Mouse (Mus musculus): ENCODE results near the gene Rbm47. TPM values are rescaled to one million over a fixed set of nuclear protein-coding genes. Genes with fewer than 3 reads are reported as not detected.

The Rbm47 gene
- polyA plus RNA-seq, 1 experiment: 0.05 TPM

- Histone ChIP-seq H3K4me1 (ENCODE audit: control insufficient read depth) (no peaks in the 10 kb centered on the region; the same call in 1 of the 2 replicates), H3K27me3 (ENCODE audit: control insufficient read depth) (no peaks in the 10 kb centered on the region), H3K9me3 (ENCODE audit: control insufficient read depth, low read length) (no peaks in the 10 kb centered on the region), H3K4me3 (replicated peaks) (no peak overlapping the region), H3K36me3 (ENCODE audit: control insufficient read depth) (no peaks in the 10 kb centered on the region)
- TF ChIP-seq GATA1 (IDR thresholded peaks at IDR 0.05; ENCODE audit: low read length): no peak
- no peak for TF ChIP-seq TAL1 (IDR thresholded peaks at IDR 0.05; ENCODE audit: low read length)
Observed at GRCm38 (mm10) chr5:66086952-66087351, 86.0 kb downstream of the Rbm47 start.

- H3K4me3 ChIP-seq (replicated peaks): no peak overlapping the region
- no peaks in the 10 kb centered on the region for H3K27me3 ChIP-seq (ENCODE audit: control insufficient read depth)
- H3K36me3 ChIP-seq (ENCODE audit: control insufficient read depth): no peaks in the 10 kb centered on the region
- no peaks in the 10 kb centered on the region for H3K9me3 ChIP-seq (ENCODE audit: control insufficient read depth, low read length)
- no peak for TF ChIP-seq GATA1 (IDR thresholded peaks at IDR 0.05; ENCODE audit: low read length)
- no peak for TF ChIP-seq TAL1 (IDR thresholded peaks at IDR 0.05; ENCODE audit: low read length)
- H3K4me1 ChIP-seq (ENCODE audit: control insufficient read depth): no peaks in the 10 kb centered on the region; the same call in 1 of the 2 replicates
Observed at GRCm38 (mm10) chr5:66086304-66086703, 86.6 kb downstream of the Rbm47 start.

- no peak for TF ChIP-seq TAL1 (IDR thresholded peaks at IDR 0.05; ENCODE audit: low read length)
- no peak for TF ChIP-seq GATA1 (IDR thresholded peaks at IDR 0.05; ENCODE audit: low read length)
- H3K4me1 ChIP-seq (ENCODE audit: control insufficient read depth): no peaks in the 10 kb centered on the region; the same call in 1 of the 2 replicates
- H3K27me3 ChIP-seq (ENCODE audit: control insufficient read depth): no peaks in the 10 kb centered on the region
- H3K4me3 ChIP-seq (replicated peaks): no peak overlapping the region
- H3K36me3 ChIP-seq (ENCODE audit: control insufficient read depth): no peaks in the 10 kb centered on the region
- no peaks in the 10 kb centered on the region for H3K9me3 ChIP-seq (ENCODE audit: control insufficient read depth, low read length)
Observed at GRCm38 (mm10) chr5:66085478-66085877, 87.4 kb downstream of the Rbm47 start.

GRCm38 (mm10) chr5:66084541-66084940 is 88.4 kb downstream of the Rbm47 start:
- Histone ChIP-seq H3K9me3 (ENCODE audit: control insufficient read depth, low read length) (no peaks in the 10 kb centered on the region), H3K27me3 (ENCODE audit: control insufficient read depth) (no peaks in the 10 kb centered on the region), H3K4me3 (replicated peaks) (no peak overlapping the region), H3K4me1 (ENCODE audit: control insufficient read depth) (no peaks in the 10 kb centered on the region), H3K36me3 (ENCODE audit: control insufficient read depth) (no peaks in the 10 kb centered on the region)
- TF ChIP-seq GATA1 (IDR thresholded peaks at IDR 0.05; ENCODE audit: low read length): no peak
- TF ChIP-seq TAL1 (IDR thresholded peaks at IDR 0.05; ENCODE audit: low read length): no peak

- H3K36me3 ChIP-seq (ENCODE audit: control insufficient read depth): no peaks in the 10 kb centered on the region
- H3K9me3 ChIP-seq (ENCODE audit: control insufficient read depth, low read length): no peaks in the 10 kb centered on the region
- H3K4me1 ChIP-seq (ENCODE audit: control insufficient read depth): no peaks in the 10 kb centered on the region
Observed at GRCm38 (mm10) chr5:66083350-66083749, 89.6 kb downstream of the Rbm47 start.

GRCm38 (mm10) chr5:66082229-66082572 is 90.7 kb downstream of the Rbm47 start:
- Histone ChIP-seq H3K36me3 (ENCODE audit: control insufficient read depth) (no peaks in the 10 kb centered on the region), H3K9me3 (ENCODE audit: control insufficient read depth, low read length) (no peaks in the 10 kb centered on the region), H3K4me3 (replicated peaks) (no peak overlapping the region), H3K27me3 (ENCODE audit: control insufficient read depth) (no peaks in the 10 kb centered on the region), H3K4me1 (ENCODE audit: control insufficient read depth) (no peaks in the 10 kb centered on the region; the same call in 1 of the 2 replicates)
- TF ChIP-seq TAL1 (IDR thresholded peaks at IDR 0.05; ENCODE audit: low read length) (no peak), GATA1 (IDR thresholded peaks at IDR 0.05; ENCODE audit: low read length) (no peak)

More at GRCm38 (mm10) chr5:66083350-66083749, 89.6 kb downstream of the Rbm47 start:
- Histone ChIP-seq H3K4me3 (replicated peaks) (no peak overlapping the region), H3K27me3 (ENCODE audit: control insufficient read depth) (no peaks in the 10 kb centered on the region)
- no peak for TF ChIP-seq GATA1 (IDR thresholded peaks at IDR 0.05; ENCODE audit: low read length)
- TF ChIP-seq TAL1 (IDR thresholded peaks at IDR 0.05; ENCODE audit: low read length): no peak

- TF ChIP-seq GATA1 (IDR thresholded peaks at IDR 0.05; ENCODE audit: low read length) (no peak), TAL1 (IDR thresholded peaks at IDR 0.05; ENCODE audit: low read length) (no peak)
- H3K4me3 ChIP-seq (replicated peaks): peak overlapping the region; percentile 22
- H3K27me3 ChIP-seq (ENCODE audit: control insufficient read depth): no peaks in the 10 kb centered on the region
- H3K9me3 ChIP-seq (ENCODE audit: control insufficient read depth, low read length): no peaks in the 10 kb centered on the region
- H3K4me1 ChIP-seq (ENCODE audit: control insufficient read depth): no peaks in the 10 kb centered on the region; the same call in 1 of the 2 replicates
- H3K36me3 ChIP-seq (ENCODE audit: control insufficient read depth): no peaks in the 10 kb centered on the region
Observed at GRCm38 (mm10) chr5:66081443-66082228, 91.3 kb downstream of the Rbm47 start.

GRCm38 (mm10) chr5:66080529-66081220 is 92.2 kb downstream of the Rbm47 start:
- Histone ChIP-seq H3K27me3 (ENCODE audit: control insufficient read depth) (no peaks in the 10 kb centered on the region), H3K4me3 (replicated peaks) (peak overlapping the region; percentile 40), H3K36me3 (ENCODE audit: control insufficient read depth) (no peaks in the 10 kb centered on the region), H3K9me3 (ENCODE audit: control insufficient read depth, low read length) (no peaks in the 10 kb centered on the region), H3K4me1 (ENCODE audit: control insufficient read depth) (no peaks in the 10 kb centered on the region; the same call in 1 of the 2 replicates)
- TF ChIP-seq TAL1 (IDR thresholded peaks at IDR 0.05; ENCODE audit: low read length) (no peak), GATA1 (IDR thresholded peaks at IDR 0.05; ENCODE audit: low read length) (no peak)
